Mouse (Mus musculus): ENCODE results near the gene Cdt1. TPM values are rescaled to one million over a fixed set of nuclear protein-coding genes. Genes with fewer than 3 reads are reported as not detected.

The Cdt1 gene
- polyA plus RNA-seq, 1 experiment from 2014 or later = 41.1 TPM

- no peak overlapping the region for H3K4me3 ChIP-seq (ENCODE audit: low read length)
- no peak overlapping the region for H3K9ac ChIP-seq (ENCODE audit: low read length)
- no peak for ATAC-seq (ENCODE audit: low read depth)
- H3K9me3 ChIP-seq (ENCODE audit: control insufficient read depth, low read length) = no peaks in the 10 kb centered on the region
- no peak overlapping the region for H3K4me2 ChIP-seq (ENCODE audit: low read depth, low read length)
- H3K27ac ChIP-seq (ENCODE audit: low read length) = no peak overlapping the region
- H3K36me3 ChIP-seq (ENCODE audit: control insufficient read depth, insufficient read depth, low read length) = no peaks in the 10 kb centered on the region
- no peaks in the 10 kb centered on the region for H3K27me3 ChIP-seq (ENCODE audit: control insufficient read depth, insufficient read depth, low read depth, low read length)
- no peaks in the 10 kb centered on the region for H3K4me1 ChIP-seq (replicated peaks; ENCODE audit: control insufficient read depth, insufficient read depth, low read length)
- 73% methylated on average over 19 of the region's 19 CpGs for WGBS
These were observed 26.1 kb downstream of the Cdt1 start for GRCm38 (mm10) chr8:122593783-122594507.

- no peak overlapping the region for H3K4me2 ChIP-seq (ENCODE audit: low read depth, low read length)
- ATAC-seq (ENCODE audit: low read depth) = no peak
- H3K4me3 ChIP-seq (ENCODE audit: low read length) = no peak overlapping the region
- H3K9me3 ChIP-seq (ENCODE audit: control insufficient read depth, low read length) = no peaks in the 10 kb centered on the region
- H3K9ac ChIP-seq (ENCODE audit: low read length) = no peak overlapping the region
- no peaks in the 10 kb centered on the region for H3K4me1 ChIP-seq (replicated peaks; ENCODE audit: control insufficient read depth, insufficient read depth, low read length)
- H3K36me3 ChIP-seq (ENCODE audit: control insufficient read depth, insufficient read depth, low read length) = no peaks in the 10 kb centered on the region
- WGBS = 41% methylated on average over 4 of the region's 4 CpGs
- no peak overlapping the region for H3K27ac ChIP-seq (ENCODE audit: low read length)
- H3K27me3 ChIP-seq (ENCODE audit: control insufficient read depth, insufficient read depth, low read depth, low read length) = no peaks in the 10 kb centered on the region
These were observed 28.2 kb downstream of the Cdt1 start for GRCm38 (mm10) chr8:122596031-122596430.

- WGBS = 89% methylated on average over 9 of the region's 9 CpGs
- no peaks in the 10 kb centered on the region for H3K9me3 ChIP-seq (ENCODE audit: control insufficient read depth, low read length)
- no peak for ATAC-seq (ENCODE audit: low read depth)
- no peak overlapping the region for H3K27ac ChIP-seq (ENCODE audit: low read length)
- H3K4me2 ChIP-seq (ENCODE audit: low read depth, low read length) = no peak overlapping the region
- no peak overlapping the region for H3K9ac ChIP-seq (ENCODE audit: low read length)
- no peaks in the 10 kb centered on the region for H3K4me1 ChIP-seq (replicated peaks; ENCODE audit: control insufficient read depth, insufficient read depth, low read length)
- no peaks in the 10 kb centered on the region for H3K36me3 ChIP-seq (ENCODE audit: control insufficient read depth, insufficient read depth, low read length)
- no peaks in the 10 kb centered on the region for H3K27me3 ChIP-seq (ENCODE audit: control insufficient read depth, insufficient read depth, low read depth, low read length)
- no peak overlapping the region for H3K4me3 ChIP-seq (ENCODE audit: low read length)
These were observed 32.9 kb downstream of the Cdt1 start for GRCm38 (mm10) chr8:122600666-122601065.

- Histone ChIP-seq H3K27me3 (ENCODE audit: control insufficient read depth, insufficient read depth, low read depth, low read length) (no peaks in the 10 kb centered on the region), H3K4me3 (ENCODE audit: low read length) (no peak overlapping the region), H3K4me2 (ENCODE audit: low read depth, low read length) (no peak overlapping the region), H3K9ac (ENCODE audit: low read length) (no peak overlapping the region), H3K27ac (ENCODE audit: low read length) (no peak overlapping the region), H3K9me3 (ENCODE audit: control insufficient read depth, low read length) (no peaks in the 10 kb centered on the region), H3K4me1 (replicated peaks; ENCODE audit: control insufficient read depth, insufficient read depth, low read length) (no peaks in the 10 kb centered on the region), H3K36me3 (ENCODE audit: control insufficient read depth, insufficient read depth, low read length) (no peaks in the 10 kb centered on the region)
- WGBS = 62% methylated on average over 1 of the region's 1 CpGs
- ATAC-seq (ENCODE audit: low read depth) = no peak
These were observed 36.8 kb downstream of the Cdt1 start for GRCm38 (mm10) chr8:122604640-122605039.

- no peaks in the 10 kb centered on the region for H3K36me3 ChIP-seq (ENCODE audit: control insufficient read depth, insufficient read depth, low read length)
- ATAC-seq (ENCODE audit: low read depth) = no peak
- H3K9me3 ChIP-seq (ENCODE audit: control insufficient read depth, low read length) = no peaks in the 10 kb centered on the region
- no peaks in the 10 kb centered on the region for H3K27me3 ChIP-seq (ENCODE audit: control insufficient read depth, insufficient read depth, low read depth, low read length)
- no peak overlapping the region for H3K4me2 ChIP-seq (ENCODE audit: low read depth, low read length)
- no peak overlapping the region for H3K9ac ChIP-seq (ENCODE audit: low read length)
- WGBS = 65% methylated on average over 4 of the region's 4 CpGs
- no peak overlapping the region for H3K4me3 ChIP-seq (ENCODE audit: low read length)
- H3K4me1 ChIP-seq (replicated peaks; ENCODE audit: control insufficient read depth, insufficient read depth, low read length) = no peaks in the 10 kb centered on the region
- H3K27ac ChIP-seq (ENCODE audit: low read length) = no peak overlapping the region
These were observed 37.6 kb downstream of the Cdt1 start for GRCm38 (mm10) chr8:122605367-122605766.

GRCm38 (mm10) chr8:122606810-122607209, 39.0 kb downstream of the Cdt1 start:
- no peak overlapping the region for H3K9ac ChIP-seq (ENCODE audit: low read length)
- H3K4me2 ChIP-seq (ENCODE audit: low read depth, low read length) = no peak overlapping the region
- H3K4me1 ChIP-seq (replicated peaks; ENCODE audit: control insufficient read depth, insufficient read depth, low read length) = peaks cover 3% of the 10 kb centered on the region; the same call in 1 of the 2 replicates
- H3K4me3 ChIP-seq (ENCODE audit: low read length) = no peak overlapping the region
- H3K27me3 ChIP-seq (ENCODE audit: control insufficient read depth, insufficient read depth, low read depth, low read length) = no peaks in the 10 kb centered on the region
- ATAC-seq (ENCODE audit: low read depth) = no peak
- no peaks in the 10 kb centered on the region for H3K9me3 ChIP-seq (ENCODE audit: control insufficient read depth, low read length)
- H3K27ac ChIP-seq (ENCODE audit: low read length) = no peak overlapping the region
- no peaks in the 10 kb centered on the region for H3K36me3 ChIP-seq (ENCODE audit: control insufficient read depth, insufficient read depth, low read length)
- 75% methylated on average over 11 of the region's 12 CpGs for WGBS

- Histone ChIP-seq H3K36me3 (ENCODE audit: control insufficient read depth, insufficient read depth, low read length) (peaks cover 5% of the 10 kb centered on the region; the same call in 1 of the 2 replicates), H3K9ac (ENCODE audit: low read length) (no peak overlapping the region; the same call in 1 of the 2 replicates), H3K4me2 (ENCODE audit: low read depth, low read length) (peak overlapping the region; percentile 89), H3K27me3 (ENCODE audit: control insufficient read depth, insufficient read depth, low read depth, low read length) (no peaks in the 10 kb centered on the region), H3K4me1 (replicated peaks; ENCODE audit: control insufficient read depth, insufficient read depth, low read length) (peaks cover 12% of the 10 kb centered on the region), H3K9me3 (ENCODE audit: control insufficient read depth, low read length) (no peaks in the 10 kb centered on the region), H3K27ac (ENCODE audit: low read length) (no peak overlapping the region), H3K4me3 (ENCODE audit: low read length) (no peak overlapping the region; the same call in 1 of the 2 replicates)
- 52% methylated on average over 4 of the region's 4 CpGs for WGBS
- ATAC-seq (ENCODE audit: low read depth) = no peak
These were observed 42.4 kb downstream of the Cdt1 start for GRCm38 (mm10) chr8:122610209-122610608.

GRCm38 (mm10) chr8:122610612-122611277, 42.9 kb downstream of the Cdt1 start:
- H3K4me1 ChIP-seq (replicated peaks; ENCODE audit: control insufficient read depth, insufficient read depth, low read length) = peaks cover 12% of the 10 kb centered on the region
- peaks cover 5% of the 10 kb centered on the region; the same call in 1 of the 2 replicates for H3K36me3 ChIP-seq (ENCODE audit: control insufficient read depth, insufficient read depth, low read length)
- H3K27me3 ChIP-seq (ENCODE audit: control insufficient read depth, insufficient read depth, low read depth, low read length) = no peaks in the 10 kb centered on the region
- peak overlapping the region; percentile 71 for H3K27ac ChIP-seq (ENCODE audit: low read length)
- ATAC-seq (ENCODE audit: low read depth) = peak; percentile 26
- H3K4me2 ChIP-seq (ENCODE audit: low read depth, low read length) = peak overlapping the region; percentile 89
- no peaks in the 10 kb centered on the region for H3K9me3 ChIP-seq (ENCODE audit: control insufficient read depth, low read length)
- H3K4me3 ChIP-seq (ENCODE audit: low read length) = peak overlapping the region; percentile 71
- WGBS = 4% methylated on average over 20 of the region's 20 CpGs
- peak overlapping the region; percentile 79 for H3K9ac ChIP-seq (ENCODE audit: low read length)

- peak within 1 kb of the TSS; percentile 79 for H3K9ac ChIP-seq (ENCODE audit: low read length)
- H3K36me3 ChIP-seq (ENCODE audit: control insufficient read depth, insufficient read depth, low read length) = peaks cover 5% of the 10 kb centered on the region; the same call in 1 of the 2 replicates
- no peaks in the 10 kb centered on the region for H3K9me3 ChIP-seq (ENCODE audit: control insufficient read depth, low read length)
- H3K27me3 ChIP-seq (ENCODE audit: control insufficient read depth, insufficient read depth, low read depth, low read length) = no peaks in the 10 kb centered on the region
- peak within 1 kb of the TSS; percentile 71 for H3K4me3 ChIP-seq (ENCODE audit: low read length)
- under 1% methylated on average over 56 of the region's 57 CpGs for WGBS
- peak; percentile 98 for ATAC-seq (ENCODE audit: low read depth)
- H3K27ac ChIP-seq (ENCODE audit: low read length) = peak within 1 kb of the TSS; percentile 87
- H3K4me1 ChIP-seq (replicated peaks; ENCODE audit: control insufficient read depth, insufficient read depth, low read length) = peaks cover 20% of the 10 kb centered on the region
- H3K4me2 ChIP-seq (ENCODE audit: low read depth, low read length) = peak within 1 kb of the TSS; percentile 89
These were observed 43.7 kb downstream of the Cdt1 start, which contains the start of the genes Galns and Trappc2l for GRCm38 (mm10) chr8:122611295-122612133. Gene Galns (minus strand): TSS chr8:122611463. Gene Trappc2l (plus strand): TSS chr8:122611640.

Data from lung, embryonic 16.5 days (tissue).